Mouse (Mus musculus) liver, postnatal 0 days (tissue): ENCODE results near the gene Rps11.

ENCODE experiments used
- CTCF ChIP-seq: sonication (generic); IDR thresholded peaks from 2 replicates; pipeline ENCODE4 v1.5.1; 2016; ENCODE audit warnings: antibody characterized with exemption, low read depth
- EP300 ChIP-seq: IDR thresholded peaks from 2 replicates; pipeline ENCODE4 v1.6.1; 2016; ENCODE audit warnings: antibody characterized with exemption, low read depth, mild to moderate bottlenecking

DNA sequence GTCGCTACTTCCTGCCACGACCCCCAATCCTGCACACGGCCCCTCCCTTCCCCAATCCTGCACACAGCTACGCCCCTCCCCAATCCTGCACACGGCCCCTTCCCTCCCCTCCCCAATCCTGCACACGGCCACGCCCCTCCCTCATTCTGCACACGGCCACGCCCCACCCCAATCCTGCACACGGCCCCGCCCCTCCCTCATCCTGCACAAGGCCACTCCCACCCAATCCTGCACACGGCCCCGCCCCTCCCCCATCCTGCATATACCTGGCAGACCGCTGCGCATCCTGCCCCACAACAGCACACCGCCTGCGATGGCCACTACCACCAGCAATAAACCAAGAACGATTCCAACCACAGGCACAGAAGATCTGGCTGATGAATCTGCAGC is 30.7 kb downstream of the Rps11 start:
- no peak for TF ChIP-seq CTCF
- TF ChIP-seq EP300 = no peak
